Mouse (Mus musculus) intestine, embryonic 16.5 days (tissue): ENCODE measurements around the gene Hbs1l. TPM values are rescaled to one million over a fixed set of nuclear protein-coding genes. Genes with fewer than 3 reads are reported as not detected.

Source experiments
- ATAC-seq: fragments of 200-750 bp; cut with Nextera tagmentation; 2 replicates; pipeline ENCODE4 v1.8.0; 2017; ENCODE audit warnings: moderate TSS enrichment, moderate library complexity
- H3K27ac ChIP-seq: fragments of 300-500 bp; sonication (generic); 2 replicates; pipeline ENCODE4 v1.5.1; 2014; ENCODE audit warnings: mild to moderate bottlenecking, low read length
- H3K27me3 ChIP-seq: fragments of 300-500 bp; sonication (generic); replicated peaks from 2 replicates; pipeline ENCODE4 v1.6.1; 2014; ENCODE audit warnings: low read length, control low read depth, mixed read lengths; ENCODE audit not compliant: control insufficient read depth, insufficient read depth
- H3K36me3 ChIP-seq: fragments of 300-500 bp; sonication (generic); 2 replicates; pipeline ENCODE4 v1.6.1; 2014; ENCODE audit warnings: low read length, control low read depth; ENCODE audit not compliant: control insufficient read depth, insufficient read depth
- H3K4me1 ChIP-seq: fragments of 300-500 bp; sonication (generic); 2 replicates; pipeline ENCODE4 v1.6.1; 2014; ENCODE audit warnings: low read length, control low read depth, mixed read lengths; ENCODE audit not compliant: control insufficient read depth, insufficient read depth
- H3K4me2 ChIP-seq: fragments of 300-500 bp; sonication (generic); 2 replicates; pipeline ENCODE4 v1.6.1; 2014; ENCODE audit warnings: low read depth, low read length, control low read depth
- H3K4me3 ChIP-seq: fragments of 300-500 bp; sonication (generic); 2 replicates; pipeline ENCODE4 v1.5.1; 2014; ENCODE audit warnings: mild to moderate bottlenecking, low read length
- H3K9ac ChIP-seq: fragments of 300-500 bp; sonication (generic); 2 replicates; pipeline ENCODE4 v1.6.1; 2014; ENCODE audit warnings: low read depth, low read length
- H3K9me3 ChIP-seq: fragments of 300-500 bp; sonication (generic); 2 replicates; pipeline ENCODE4 v1.6.1; 2016; ENCODE audit warnings: low read length, control low read depth; ENCODE audit not compliant: control insufficient read depth
- WGBS: fragments of 180-500 bp; shearing (Covaris S2); extraction: QIAGEN DNeasy Blood & Tissue Kit; methylation state at CpG from one replicate; pipeline ENCODE4 v1.1.7; 2014; 5-methylcytosine and 5-hydroxymethylcytosine counted together
- polyA plus RNA-seq: library from polyadenylated mRNA; unstranded; fragments of >200 nt; fragmentation: Nextera tagmentation; extraction: Ambion mirVana; gene quantifications from 2 replicates; pipeline ENCODE4 v1.2.1, GENCODE M21; 2015

Gene Hbs1l
- polyA plus RNA-seq, 1 experiment from 2014 or later = 80.0 TPM

GRCm38 (mm10) chr10:21401259-21401658 lies 105.5 kb downstream of the Hbs1l start:
- no peaks in the 10 kb centered on the region for H3K27me3 ChIP-seq
- H3K4me3 ChIP-seq = no peak overlapping the region
- 0 out of 2 replicates have a peak, but pooled peaks cover 3% of the 10 kb centered on the region for H3K4me1 ChIP-seq
- H3K9ac ChIP-seq = no peak overlapping the region
- no peak overlapping the region for H3K4me2 ChIP-seq
- H3K27ac ChIP-seq = no peak overlapping the region
- H3K9me3 ChIP-seq = no peaks in the 10 kb centered on the region
- no peak for ATAC-seq
- 59% methylated on average over 4 of the region's 4 CpGs for WGBS
- H3K36me3 ChIP-seq = no peaks in the 10 kb centered on the region

GRCm38 (mm10) chr10:21404822-21405221 lies 109.0 kb downstream of the Hbs1l start:
- Histone ChIP-seq H3K4me3 (no peak overlapping the region), H3K4me2 (no peak overlapping the region), H3K27ac (no peak overlapping the region), H3K9ac (no peak overlapping the region), H3K4me1 (0 out of 2 replicates have a peak, but pooled peaks cover 3% of the 10 kb centered on the region), H3K27me3 (no peaks in the 10 kb centered on the region), H3K9me3 (no peaks in the 10 kb centered on the region), H3K36me3 (no peaks in the 10 kb centered on the region)
- no peak for ATAC-seq
- 76% methylated on average over 4 of the region's 4 CpGs for WGBS

DNA sequence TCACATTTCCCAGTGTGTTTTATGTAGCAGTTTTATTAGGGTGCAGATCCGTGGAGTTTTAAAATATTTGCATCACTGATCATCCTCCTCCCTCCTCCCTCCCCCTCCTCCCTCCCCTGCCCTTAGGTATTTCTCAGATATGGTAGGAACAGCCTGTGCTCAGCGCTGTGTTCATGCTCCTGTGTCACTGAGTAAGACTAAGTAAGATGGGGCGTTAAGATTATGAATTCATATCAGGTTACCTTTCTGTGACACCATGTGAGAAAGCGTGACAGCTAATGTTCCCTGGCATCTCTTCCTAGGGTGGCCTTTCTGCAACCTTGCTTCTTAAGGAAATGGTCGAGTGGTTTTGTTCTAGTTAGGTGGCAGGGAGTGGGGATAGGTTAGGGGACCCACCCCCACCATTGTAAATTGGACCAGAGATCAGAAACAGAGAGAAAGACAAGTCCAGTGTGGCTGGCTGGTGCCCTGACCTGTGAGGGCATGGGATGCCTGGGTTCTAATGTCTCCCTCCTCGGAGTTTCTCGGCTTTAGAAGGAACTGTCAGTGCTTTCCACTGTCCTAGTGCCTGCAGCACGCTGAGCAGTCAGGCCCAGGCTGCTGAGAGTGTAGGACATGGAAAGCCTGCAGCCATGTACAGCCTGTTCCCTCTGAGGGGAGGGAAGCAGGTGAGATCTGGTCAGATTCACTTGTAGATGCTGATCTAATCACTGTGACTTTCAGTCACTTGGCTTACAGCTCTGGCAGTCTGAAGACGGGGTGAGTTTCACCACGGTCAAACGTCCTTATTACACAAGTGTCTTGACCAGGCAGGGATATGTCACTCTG lies 110.1 kb downstream of the Hbs1l start:
- Histone ChIP-seq H3K9ac (no peak overlapping the region), H3K27me3 (no peaks in the 10 kb centered on the region), H3K4me1 (0 out of 2 replicates have a peak, but pooled peaks cover 3% of the 10 kb centered on the region), H3K9me3 (no peaks in the 10 kb centered on the region), H3K27ac (no peak overlapping the region), H3K4me2 (no peak overlapping the region), H3K36me3 (no peaks in the 10 kb centered on the region), H3K4me3 (no peak overlapping the region)
- ATAC-seq = no peak
- 79% methylated on average over 11 of the region's 11 CpGs for WGBS

- Histone ChIP-seq H3K4me2 (no peak overlapping the region), H3K4me3 (no peak overlapping the region), H3K9ac (no peak overlapping the region), H3K9me3 (no peaks in the 10 kb centered on the region), H3K4me1 (no peaks in the 10 kb centered on the region), H3K27ac (no peak overlapping the region), H3K36me3 (no peaks in the 10 kb centered on the region), H3K27me3 (no peaks in the 10 kb centered on the region)
- no peak for ATAC-seq
- WGBS = 72% methylated on average over 5 of the region's 5 CpGs
These were observed 114.9 kb downstream of the Hbs1l start for GRCm38 (mm10) chr10:21410711-21411110.

DNA sequence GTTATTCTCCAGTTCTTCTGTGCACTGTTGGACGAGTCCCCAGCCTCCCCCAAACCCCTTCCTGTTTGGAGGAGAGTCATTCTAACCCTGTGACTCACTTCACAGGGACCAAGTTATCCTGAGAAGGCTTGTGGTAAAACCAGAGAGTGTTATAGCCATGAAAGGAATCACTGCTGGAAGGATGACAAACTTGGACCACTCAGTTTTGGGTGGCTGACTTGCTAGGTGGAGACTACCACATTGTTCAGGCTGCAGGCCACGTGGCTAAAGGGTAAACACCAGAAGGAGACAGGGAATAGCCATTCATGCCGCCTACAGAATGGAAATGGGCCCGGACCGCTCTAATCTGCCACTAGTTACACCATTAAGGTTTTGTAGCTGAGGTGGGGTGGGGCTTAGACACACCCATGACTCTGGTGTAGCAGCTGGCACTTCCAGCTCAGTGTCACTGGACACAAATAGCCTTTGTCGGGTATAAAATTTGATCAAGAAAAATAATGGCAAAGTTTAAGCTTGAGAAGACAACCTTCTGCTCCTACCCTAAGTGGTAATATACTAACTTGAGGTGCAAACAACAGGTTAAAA lies 115.9 kb downstream of the Hbs1l start:
- Histone ChIP-seq H3K27me3 (no peaks in the 10 kb centered on the region), H3K4me1 (no peaks in the 10 kb centered on the region), H3K36me3 (no peaks in the 10 kb centered on the region), H3K4me2 (no peak overlapping the region), H3K4me3 (no peak overlapping the region), H3K27ac (no peak overlapping the region), H3K9ac (no peak overlapping the region), H3K9me3 (no peaks in the 10 kb centered on the region)
- no peak for ATAC-seq
- WGBS = 72% methylated on average over 6 of the region's 6 CpGs

GRCm38 (mm10) chr10:21415031-21415430 lies 119.3 kb downstream of the Hbs1l start:
- Histone ChIP-seq H3K4me2 (no peak overlapping the region), H3K27ac (no peak overlapping the region), H3K27me3 (no peaks in the 10 kb centered on the region), H3K9me3 (no peaks in the 10 kb centered on the region), H3K36me3 (no peaks in the 10 kb centered on the region), H3K9ac (no peak overlapping the region), H3K4me1 (no peaks in the 10 kb centered on the region), H3K4me3 (no peak overlapping the region)
- ATAC-seq = no peak
- WGBS = 81% methylated on average over 4 of the region's 4 CpGs

- no peak overlapping the region for H3K4me3 ChIP-seq
- H3K36me3 ChIP-seq = no peaks in the 10 kb centered on the region
- no peak overlapping the region for H3K27ac ChIP-seq
- WGBS = 92% methylated on average over 5 of the region's 5 CpGs
- no peaks in the 10 kb centered on the region for H3K9me3 ChIP-seq
- no peaks in the 10 kb centered on the region for H3K27me3 ChIP-seq
- no peak for ATAC-seq
- no peaks in the 10 kb centered on the region for H3K4me1 ChIP-seq
- H3K9ac ChIP-seq = no peak overlapping the region
- no peak overlapping the region for H3K4me2 ChIP-seq
These were observed 120.4 kb downstream of the Hbs1l start for GRCm38 (mm10) chr10:21416184-21416583.

Other genes starting within 250 kb of the Hbs1l start
- gene Myb, start 135.0 kb upstream of the Hbs1l start, polyA plus RNA-seq = 4.4 and 5.2 TPM in 2 replicates
- 0.24 and 1.1 TPM in 2 replicates for gene Aldh8a1, start 81.3 kb downstream of the Hbs1l start, polyA plus RNA-seq